Mouse (Mus musculus): ENCODE data around the gene Vmn1r195. TPM values are rescaled to one million over a fixed set of nuclear protein-coding genes. Genes with fewer than 3 reads are reported as not detected.

The Vmn1r195 gene
- polyA plus RNA-seq, 1 experiment from 2014 or later, result not detected

Other genes with a start within 250 kb of the Vmn1r195 start
- 6.2 TPM in 1 of 2 replicates, not detected in the other for gene Hist1h2ah, start 235.0 kb upstream of the Vmn1r195 start, polyA plus RNA-seq (2015; fragmentation: Nextera tagmentation; extraction: Ambion mirVana)
- 4.0 and 5.5 TPM in 2 replicates for gene Hist1h2bk, start 234.7 kb upstream of the Vmn1r195 start, polyA plus RNA-seq (2015; fragmentation: Nextera tagmentation; extraction: Ambion mirVana)
- gene Hist1h4i, start 229.2 kb upstream of the Vmn1r195 start, polyA plus RNA-seq (2015; fragmentation: Nextera tagmentation; extraction: Ambion mirVana), result 18.1 and 20.1 TPM in 2 replicates
- gene Hist1h2ag, start 227.6 kb upstream of the Vmn1r195 start, polyA plus RNA-seq (2015; fragmentation: Nextera tagmentation; extraction: Ambion mirVana), result 17.7 and 21.2 TPM in 2 replicates
- gene Hist1h2bj, start 227.3 kb upstream of the Vmn1r195 start, polyA plus RNA-seq (2015; fragmentation: Nextera tagmentation; extraction: Ambion mirVana), result 7.6 and 8.3 TPM in 2 replicates
- gene Vmn1r188, start 186.1 kb upstream of the Vmn1r195 start, polyA plus RNA-seq (2015; fragmentation: Nextera tagmentation; extraction: Ambion mirVana), result not detected in 2 replicates
- gene Vmn1r189, start 164.7 kb upstream of the Vmn1r195 start, polyA plus RNA-seq (2015; fragmentation: Nextera tagmentation; extraction: Ambion mirVana), result not detected in 2 replicates
- gene Vmn1r191, start 86.6 kb upstream of the Vmn1r195 start, polyA plus RNA-seq (2015; fragmentation: Nextera tagmentation; extraction: Ambion mirVana), result not detected in 2 replicates
- gene Vmn1r192, start 79.4 kb upstream of the Vmn1r195 start, polyA plus RNA-seq (2015; fragmentation: Nextera tagmentation; extraction: Ambion mirVana), result not detected in 2 replicates
- not detected in 2 replicates for gene Vmn1r193, start 47.4 kb upstream of the Vmn1r195 start, polyA plus RNA-seq (2015; fragmentation: Nextera tagmentation; extraction: Ambion mirVana)
- not detected in 2 replicates for gene Vmn1r194, start 26.3 kb upstream of the Vmn1r195 start, polyA plus RNA-seq (2015; fragmentation: Nextera tagmentation; extraction: Ambion mirVana)
- gene Vmn1r196, start 19.4 kb downstream of the Vmn1r195 start, polyA plus RNA-seq (2015; fragmentation: Nextera tagmentation; extraction: Ambion mirVana), result not detected in 2 replicates
- gene Vmn1r197, start 54.1 kb downstream of the Vmn1r195 start, polyA plus RNA-seq (2015; fragmentation: Nextera tagmentation; extraction: Ambion mirVana), result not detected in 2 replicates
- not detected in 2 replicates for gene Vmn1r198, start 79.8 kb downstream of the Vmn1r195 start, polyA plus RNA-seq (2015; fragmentation: Nextera tagmentation; extraction: Ambion mirVana)
- gene Vmn1r199, start 109.3 kb downstream of the Vmn1r195 start, polyA plus RNA-seq (2015; fragmentation: Nextera tagmentation; extraction: Ambion mirVana), result not detected in 2 replicates
- 0.05 TPM in 1 of 2 replicates, not detected in the other for gene Vmn1r200, start 119.9 kb downstream of the Vmn1r195 start, polyA plus RNA-seq (2015; fragmentation: Nextera tagmentation; extraction: Ambion mirVana)
- gene Vmn1r201, start 201.4 kb downstream of the Vmn1r195 start, polyA plus RNA-seq (2015; fragmentation: Nextera tagmentation; extraction: Ambion mirVana), result not detected in 2 replicates
- not detected in 2 replicates for gene Vmn1r202, start 234.9 kb downstream of the Vmn1r195 start, polyA plus RNA-seq (2015; fragmentation: Nextera tagmentation; extraction: Ambion mirVana)
- not detected in 2 replicates for gene Vmn1r203, start 247.6 kb downstream of the Vmn1r195 start, polyA plus RNA-seq (2015; fragmentation: Nextera tagmentation; extraction: Ambion mirVana)

All from midbrain, embryonic 13.5 days (tissue).